In genomic region chr3:95882816-95883425, GRCm38 (mm10) we compare ENCODE assay signal across 7 mouse cellular contexts. TPM values are rescaled to one million over a fixed set of nuclear protein-coding genes. Genes with fewer than 3 reads are reported as not detected.
DNase-seq lines count a peak whose midpoint lies in the region; ATAC-seq and TF ChIP-seq lines count a peak whose summit lies in the region.

No protein-coding gene starts in this region.

- ATAC-seq in megakaryocyte progenitor cell, adult 5-6 weeks (replicated peaks; ENCODE audit: poor library complexity) = peak; percentile 30; the same call in 1 of the 2 replicates

- DNase-seq in T-cell, adult 2 months (ENCODE audit: low spot score) = peak; percentile 59
- DNase-seq in cerebellum, postnatal 14 days = peak; percentile 73 to 88
- peak; percentile 82 for DNase-seq in gastrocnemius, adult 2 months
- DNase-seq in induced T-regulatory cell, adult 2 months (ENCODE audit: low read depth) = peak; percentile 79
- DNase-seq in left cerebral cortex, postnatal 14 days (ENCODE audit: low spot score in 2 of 2) = peak; percentile 85 to 88
- peak; percentile 77 for DNase-seq in skeletal muscle tissue, adult 2 months (ENCODE audit: low read depth, low spot score)

- peak overlapping the region; percentile 69 for H3K4me3 ChIP-seq in gastrocnemius, adult 2 months

- peak; percentile 80 for TF ChIP-seq CTCF in gastrocnemius, adult 2 months (IDR thresholded peaks at IDR 0.05)

- intact Hi-C loops in gastrocnemius, adult 2 months (cut with DNase I) = loop anchor here (1.0 to 5.0 kb wide), 2 partner anchors 23 to 69 kb away; no protein-coding TSS in a partner anchor
- intact Hi-C loops in left cerebral cortex, postnatal 14 days (cut with DNase I) = loop anchor here (1.0 to 10.0 kb wide), 2 partner anchors 24 to 172 kb away; partner anchors contain the start of gene Vps45

- H3K27ac ChIP-seq in gastrocnemius, adult 2 months = peak overlapping the region; percentile 90

RNA-seq across cellular contexts. Expression of gene Ciart, which starts 0.9 kb away (rescaled TPM):
- 1 to 10 TPM; 2.7 to 9.3 TPM for total RNA-seq in gastrocnemius, adult 2 months (2021)
- total RNA-seq in left cerebral cortex, postnatal 14 days (2021) = 10 to 100 TPM; 17.0 to 20.9 TPM
- 0.56 and 1.3 TPM in 2 replicates for total RNA-seq in megakaryocyte progenitor cell, adult 5-6 weeks (2015)
- 2.8 and 3.3 TPM in 2 replicates for total RNA-seq in megakaryocyte progenitor cell, adult 5-6 weeks (2017)

RNA-seq across cellular contexts. Expression of gene BC028528, which starts 8.9 kb away (rescaled TPM):
- 1 to 10 TPM; 1.4 to 2.1 TPM for total RNA-seq in gastrocnemius, adult 2 months (2021)
- 10 to 100 TPM; 10.4 to 12.7 TPM for total RNA-seq in left cerebral cortex, postnatal 14 days (2021)
- 55.1 and 62.0 TPM in 2 replicates for total RNA-seq in megakaryocyte progenitor cell, adult 5-6 weeks (2015)
- total RNA-seq in megakaryocyte progenitor cell, adult 5-6 weeks (2017) = 63.3 and 68.9 TPM in 2 replicates

RNA-seq across cellular contexts. Expression of gene Aph1a, which starts 10.8 kb away (rescaled TPM):
- 10 to 100 TPM; 41.0 to 50.3 TPM for total RNA-seq in gastrocnemius, adult 2 months (2021)
- 10 to 100 TPM; 72.2 to 79.0 TPM for total RNA-seq in left cerebral cortex, postnatal 14 days (2021)
- 30.6 and 30.8 TPM in 2 replicates for total RNA-seq in megakaryocyte progenitor cell, adult 5-6 weeks (2015)
- 34.9 and 35.1 TPM in 2 replicates for total RNA-seq in megakaryocyte progenitor cell, adult 5-6 weeks (2017)

RNA-seq across cellular contexts. Expression of gene Mrps21, which starts 11.6 kb away (rescaled TPM):
- total RNA-seq in gastrocnemius, adult 2 months (2021) = 100 to 1,000 TPM; 303 to 336 TPM
- total RNA-seq in left cerebral cortex, postnatal 14 days (2021) = 100 to 1,000 TPM; 152 to 157 TPM
- 132 and 147 TPM in 2 replicates for total RNA-seq in megakaryocyte progenitor cell, adult 5-6 weeks (2015)
- 382 and 387 TPM in 2 replicates for total RNA-seq in megakaryocyte progenitor cell, adult 5-6 weeks (2017)

RNA-seq across cellular contexts. Expression of gene Car14, which starts 21.6 kb away (rescaled TPM):
- 100 to 1,000 TPM in 1 of 2 experiments, 10 to 100 TPM in 1; 81.2 to 115 TPM for total RNA-seq in gastrocnemius, adult 2 months (2021)
- 1 to 10 TPM; 5.3 to 5.5 TPM for total RNA-seq in left cerebral cortex, postnatal 14 days (2021)
- not detected in 2 replicates for total RNA-seq in megakaryocyte progenitor cell, adult 5-6 weeks (2015)
- total RNA-seq in megakaryocyte progenitor cell, adult 5-6 weeks (2017) = not detected in 2 replicates

Comparison
In these comparisons a context has a peak if more than half of its experiments do, and no peak if none do; other contexts are left out.
1. Peak in every context shown above with its lines: DNase-seq, ATAC-seq, H3K4me3 ChIP-seq and H3K27ac ChIP-seq.
2. RNA of gene BC028528, which starts 8.9 kb away (total RNA-seq): 55.1 to 68.9 TPM in megakaryocyte progenitor cell, adult 5-6 weeks; 10.4 to 12.7 TPM in left cerebral cortex, postnatal 14 days and 1.4 to 2.1 TPM in gastrocnemius, adult 2 months; every median in the first group is over 4 times any median in the second.